Mouse (Mus musculus): Measurements from ENCODE around the gene Rabep1.
"Not testable (repeated sequence)": the region's sequence is repeated elsewhere in the genome, so short reads cannot be mapped to it uniquely, and the experiment has no call there.

Rabep1 gene

DNA sequence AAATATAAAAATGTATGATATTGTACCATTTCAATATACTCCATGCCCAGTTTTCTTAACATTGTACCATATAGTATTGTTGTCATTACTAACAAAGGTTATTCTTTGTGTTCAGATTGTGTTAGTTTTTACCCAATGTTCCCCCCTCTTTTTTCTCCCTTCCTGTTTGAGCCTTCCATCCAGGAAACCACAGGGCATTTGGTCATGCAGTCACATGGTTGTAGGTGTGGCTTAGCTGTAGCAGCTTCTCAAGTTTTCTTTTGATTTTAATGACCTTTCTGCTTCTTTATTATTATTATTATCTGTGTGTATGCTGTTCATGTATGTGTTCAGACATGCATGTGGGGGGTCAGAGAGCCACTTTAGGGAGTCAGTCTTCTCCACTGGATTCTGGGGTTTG is 47.0 kb downstream of the Rabep1 start:
- no peak for DNase-seq (ENCODE audit: low read depth, low spot score)

DNA sequence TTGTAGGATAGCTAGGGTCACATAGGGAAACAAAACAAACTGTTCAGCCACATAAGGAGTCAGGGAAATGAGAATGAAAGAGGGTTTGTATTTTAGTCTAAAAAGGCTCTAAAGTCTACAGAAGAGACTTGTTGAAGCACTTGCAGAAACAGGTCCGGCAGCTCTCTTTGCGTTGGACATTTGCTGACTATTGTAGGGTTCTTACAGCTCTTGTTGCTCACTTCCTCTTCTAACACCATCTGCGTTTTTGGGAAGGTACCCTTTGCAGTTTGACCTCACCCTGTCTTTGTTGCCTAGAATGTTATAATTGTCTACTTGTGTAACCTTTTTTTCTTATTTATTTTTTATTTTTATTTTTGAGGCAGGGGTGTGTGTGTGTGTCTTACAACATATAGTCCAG is 53.1 kb downstream of the Rabep1 start:
- DNase-seq (ENCODE audit: low read depth, low spot score) = no peak

DNA sequence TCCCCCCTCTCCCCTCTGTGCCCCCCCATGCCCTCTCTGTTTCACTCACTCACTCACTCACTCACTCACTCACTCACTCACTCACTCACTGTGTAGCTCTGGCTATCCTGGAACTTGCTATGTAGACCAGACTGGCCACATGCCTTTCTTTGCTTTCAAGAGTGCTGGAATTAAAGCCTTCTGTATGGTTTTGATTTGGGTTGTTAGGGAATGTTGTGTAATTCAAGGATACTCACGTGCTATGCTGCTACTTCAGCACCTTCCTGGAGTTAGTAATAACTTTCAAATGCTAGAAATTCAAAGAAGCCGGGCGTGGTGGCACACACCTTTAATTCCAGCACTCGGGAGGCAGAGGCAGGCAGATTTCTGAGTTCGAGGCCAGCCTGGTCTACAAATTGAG is 53.6 kb downstream of the Rabep1 start:
- DNase-seq (ENCODE audit: low read depth, low spot score) = not testable (repeated sequence)

DNA sequence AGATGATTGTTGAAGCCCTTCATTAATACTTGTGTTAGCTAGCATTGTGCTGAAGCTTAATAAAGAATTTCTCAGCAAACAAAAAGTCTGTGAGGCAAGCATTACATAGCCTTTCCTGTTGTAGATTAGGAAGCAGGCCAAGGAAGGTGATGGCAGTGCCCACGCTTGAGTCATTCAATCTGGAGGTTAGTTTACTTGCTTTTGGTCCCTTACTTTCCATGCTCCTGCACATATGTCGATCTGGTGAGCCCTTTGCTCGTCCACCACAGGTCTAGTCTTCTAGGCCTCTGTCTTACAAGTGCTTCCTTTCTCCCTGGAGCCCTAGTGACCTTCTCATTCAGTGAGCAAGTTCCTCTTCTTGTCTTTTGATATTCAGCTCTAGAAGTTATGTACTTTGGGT is 62.1 kb downstream of the Rabep1 start:
- no peak for DNase-seq (ENCODE audit: low read depth, low spot score)

DNA sequence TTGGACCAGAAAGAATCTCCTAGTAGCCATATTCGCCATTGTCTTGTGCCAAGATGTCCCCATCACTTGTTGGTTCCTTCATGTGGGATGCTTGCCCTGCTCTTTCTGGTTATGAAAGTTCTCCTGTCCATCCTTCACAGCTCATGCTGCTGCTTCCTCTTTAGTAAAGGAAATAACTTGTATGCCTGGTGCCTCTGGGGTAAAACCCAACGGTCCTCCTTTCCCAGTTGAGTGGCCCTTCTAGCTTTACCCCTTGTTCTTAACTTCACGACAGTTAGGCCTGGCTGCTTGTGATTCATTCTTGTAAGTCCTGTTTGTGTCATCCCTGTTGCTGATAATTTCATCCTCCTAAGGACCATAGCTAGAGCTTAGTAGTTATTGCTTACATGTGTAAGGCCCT is 66.7 kb downstream of the Rabep1 start:
- no peak for DNase-seq (ENCODE audit: low read depth, low spot score)

DNA sequence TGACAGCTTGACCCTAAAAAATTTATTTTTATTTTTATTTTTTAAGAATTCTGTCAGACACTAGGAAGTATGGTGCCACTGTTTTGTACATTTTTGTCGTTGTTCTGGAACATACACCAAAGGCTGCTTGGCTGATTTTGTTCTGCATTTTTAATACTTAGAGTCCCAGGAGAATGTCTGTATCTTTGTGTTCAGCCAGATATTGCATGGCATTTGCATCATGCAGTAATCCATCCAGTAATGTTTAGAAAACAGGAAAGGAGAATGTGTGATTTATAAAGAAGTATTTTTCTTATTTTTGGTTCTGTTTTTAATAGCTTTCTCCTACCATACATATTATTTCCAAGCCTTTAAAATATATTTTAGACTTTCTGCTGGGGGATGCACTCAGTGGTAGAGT is 67.3 kb downstream of the Rabep1 start:
- DNase-seq (ENCODE audit: low read depth, low spot score) = no peak

DNA sequence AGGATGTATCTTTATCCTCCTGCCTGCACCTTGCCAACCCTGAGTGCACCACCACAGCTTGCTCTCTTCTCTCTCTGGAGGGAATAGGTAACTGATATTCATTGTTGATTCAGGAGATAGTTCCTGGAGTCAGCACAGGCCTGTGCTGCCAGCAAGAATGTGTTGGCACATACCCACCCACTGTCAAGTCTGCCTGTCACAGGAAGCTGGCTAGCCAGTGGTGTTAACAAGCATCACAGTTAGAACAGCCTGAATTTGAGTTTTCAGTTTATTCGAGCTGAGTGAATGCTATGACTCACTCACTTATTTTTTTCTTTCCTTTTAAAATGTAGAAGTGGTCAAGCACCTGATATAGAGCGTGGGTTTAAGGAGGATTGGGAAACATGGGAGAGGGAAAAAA is 73.3 kb downstream of the Rabep1 start:
- no peak for DNase-seq (ENCODE audit: low read depth, low spot score)

DNA sequence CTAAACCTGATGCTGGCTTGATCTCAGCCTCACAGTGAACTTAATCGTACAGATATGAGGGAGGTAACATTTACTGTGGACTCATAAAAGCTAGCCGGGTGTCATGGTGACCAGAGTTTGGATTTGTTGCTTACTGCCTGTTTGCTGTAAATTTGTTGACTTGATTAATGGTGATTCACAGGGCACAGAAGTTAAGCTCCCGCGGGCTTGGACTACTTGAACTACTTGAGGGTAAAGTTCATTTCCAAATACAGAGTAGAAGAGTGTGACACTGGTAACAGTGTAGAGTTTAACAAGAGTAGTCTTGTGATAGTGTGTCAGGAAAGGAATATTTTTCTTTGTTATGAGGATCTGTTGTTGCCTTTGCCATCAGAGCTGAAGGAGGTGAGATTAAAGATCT is 74.9 kb downstream of the Rabep1 start:
- DNase-seq (ENCODE audit: low read depth, low spot score) = no peak

DNA sequence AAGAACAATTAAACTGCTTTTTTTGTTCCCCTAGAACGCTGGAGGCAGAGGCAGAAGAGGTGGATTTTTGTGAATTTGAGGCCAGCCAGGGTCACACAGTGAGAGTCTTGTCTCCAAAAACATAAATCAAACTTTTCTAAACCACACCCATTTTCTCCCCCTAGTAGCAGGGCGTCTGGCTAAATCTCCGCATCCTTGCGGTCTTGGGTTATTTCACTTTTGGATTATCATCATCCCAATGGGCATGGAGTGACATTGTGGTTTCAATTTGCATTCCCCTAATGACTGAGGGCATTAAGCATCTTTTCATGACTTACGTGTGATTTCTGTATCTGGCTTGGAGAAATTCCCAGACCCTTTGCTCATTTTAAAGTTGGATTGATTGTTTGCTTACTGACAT is 86.9 kb downstream of the Rabep1 start:
- no peak for DNase-seq (ENCODE audit: low read depth, low spot score)

DNA sequence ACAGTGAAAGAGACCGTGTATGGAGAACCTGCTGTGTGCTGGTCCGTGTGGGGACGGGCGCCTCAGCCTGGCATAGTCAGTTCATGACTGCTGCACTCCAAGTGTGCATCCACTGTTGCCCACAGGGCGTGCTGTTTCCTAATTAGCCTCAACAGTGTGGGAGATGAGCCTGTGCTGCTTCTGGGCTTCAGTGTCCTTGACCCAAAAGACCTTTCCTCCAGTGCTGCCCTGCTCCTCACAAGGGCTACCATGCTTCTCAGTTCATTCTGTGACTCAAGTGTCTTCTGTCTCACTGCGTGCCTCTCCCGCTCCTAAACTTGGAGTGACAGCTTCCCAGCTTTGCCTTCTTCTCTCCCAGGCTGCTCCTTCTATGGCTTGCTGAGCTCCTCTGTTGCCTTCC is 90.7 kb downstream of the Rabep1 start:
- DNase-seq (ENCODE audit: low read depth, low spot score) = no peak

DNA sequence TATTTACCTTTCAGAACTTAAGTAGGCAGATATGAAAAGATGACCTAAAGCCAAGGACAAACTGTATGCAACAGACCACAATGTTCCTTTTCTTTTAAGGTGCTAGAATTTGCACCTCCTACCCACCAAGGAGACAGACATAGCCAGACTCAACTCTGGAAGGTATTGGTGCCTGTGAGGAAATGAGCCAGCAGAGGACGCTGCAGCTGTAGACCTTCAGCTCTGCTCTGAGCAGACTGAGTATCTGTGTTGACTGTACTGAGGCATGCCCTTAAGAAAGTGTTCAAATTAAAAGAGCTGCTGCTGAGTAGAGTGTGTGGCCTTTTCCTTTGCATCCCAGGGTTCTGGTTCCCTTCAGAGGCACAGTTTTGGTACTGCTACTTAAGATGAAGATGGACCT is 98.0 kb downstream of the Rabep1 start:
- no peak for DNase-seq (ENCODE audit: low read depth, low spot score)

DNA sequence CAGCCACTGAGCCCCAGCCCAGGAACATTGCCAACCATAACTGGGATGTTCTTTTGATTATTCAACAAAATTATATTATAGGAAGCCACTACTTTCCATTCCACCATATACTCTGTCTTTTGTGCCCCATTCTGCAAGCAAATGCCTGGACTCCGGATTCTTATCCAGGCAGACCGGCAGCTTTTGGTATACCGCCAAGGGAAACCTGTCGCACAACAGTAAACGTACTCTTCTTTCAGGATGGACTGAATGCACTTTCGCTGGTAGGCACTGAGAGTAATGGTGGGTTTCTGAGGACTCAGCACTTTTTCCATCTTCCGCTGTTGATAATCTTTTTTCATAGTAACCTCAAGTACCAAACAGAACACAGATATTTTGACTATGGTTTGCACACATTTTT is 99.1 kb downstream of the Rabep1 start:
- no peak for DNase-seq (ENCODE audit: low read depth, low spot score)

DNA sequence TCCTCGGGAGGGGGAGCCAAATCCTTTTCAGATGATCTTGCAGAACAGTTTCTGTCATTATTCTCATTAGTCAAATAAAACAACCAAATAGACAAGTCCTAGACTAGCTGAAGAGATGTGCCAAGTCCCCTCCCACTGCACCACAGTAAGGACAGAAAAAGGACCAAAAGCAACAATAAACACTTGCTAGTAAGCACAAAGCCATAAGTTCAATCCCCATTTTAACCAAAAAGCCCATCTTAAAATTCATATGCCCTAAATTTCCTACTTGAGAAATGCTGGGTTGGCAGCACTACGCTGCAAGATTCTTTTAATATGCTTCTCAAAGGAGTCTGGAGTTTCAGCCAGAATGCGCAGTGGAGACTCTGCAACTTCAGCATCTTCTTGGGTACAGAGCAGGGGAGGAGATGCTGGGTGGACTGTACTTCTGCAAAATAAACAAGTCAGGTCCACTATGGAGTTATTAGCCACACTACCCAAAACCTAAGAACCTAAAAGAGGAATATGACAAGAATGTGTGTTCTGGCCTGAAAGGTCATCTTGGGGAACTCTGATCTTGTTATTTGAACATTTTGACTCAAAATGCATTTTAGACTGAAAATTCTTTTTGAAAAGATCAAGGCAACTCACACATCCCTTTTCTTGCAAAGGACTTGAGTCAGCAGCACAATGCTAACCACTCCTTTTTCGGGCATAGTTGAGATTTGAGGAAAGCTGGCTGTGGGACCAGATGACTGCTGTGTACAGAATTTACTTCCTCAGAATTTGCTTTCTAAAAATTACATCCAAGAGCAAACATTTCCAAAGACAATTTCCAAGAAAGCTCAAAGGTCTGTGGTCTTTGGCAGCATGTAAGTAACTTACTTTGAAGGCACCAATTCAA is 100.6 kb downstream of the Rabep1 start:
- no peak for DNase-seq (ENCODE audit: low read depth, low spot score)

DNA sequence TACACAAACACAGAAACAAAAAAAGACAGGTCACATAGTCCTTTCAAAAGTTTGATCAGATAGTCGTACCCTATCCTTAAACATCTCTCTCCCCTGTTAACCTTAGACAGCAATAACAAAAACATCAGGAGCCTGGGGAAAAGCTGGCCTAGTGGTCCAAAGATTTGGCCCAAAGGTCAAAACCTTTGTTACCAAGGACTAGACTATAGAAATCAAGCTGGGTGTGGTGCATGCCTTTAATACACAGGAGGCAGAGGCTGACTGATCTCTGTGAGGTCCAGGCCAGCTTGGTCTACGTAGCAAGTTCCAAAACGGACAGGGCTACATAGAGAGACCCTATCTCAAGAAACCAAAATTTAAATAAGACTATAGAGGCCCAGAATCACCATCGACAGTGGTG is 110.1 kb downstream of the Rabep1 start:
- DNase-seq (ENCODE audit: low read depth, low spot score) = no peak

DNA sequence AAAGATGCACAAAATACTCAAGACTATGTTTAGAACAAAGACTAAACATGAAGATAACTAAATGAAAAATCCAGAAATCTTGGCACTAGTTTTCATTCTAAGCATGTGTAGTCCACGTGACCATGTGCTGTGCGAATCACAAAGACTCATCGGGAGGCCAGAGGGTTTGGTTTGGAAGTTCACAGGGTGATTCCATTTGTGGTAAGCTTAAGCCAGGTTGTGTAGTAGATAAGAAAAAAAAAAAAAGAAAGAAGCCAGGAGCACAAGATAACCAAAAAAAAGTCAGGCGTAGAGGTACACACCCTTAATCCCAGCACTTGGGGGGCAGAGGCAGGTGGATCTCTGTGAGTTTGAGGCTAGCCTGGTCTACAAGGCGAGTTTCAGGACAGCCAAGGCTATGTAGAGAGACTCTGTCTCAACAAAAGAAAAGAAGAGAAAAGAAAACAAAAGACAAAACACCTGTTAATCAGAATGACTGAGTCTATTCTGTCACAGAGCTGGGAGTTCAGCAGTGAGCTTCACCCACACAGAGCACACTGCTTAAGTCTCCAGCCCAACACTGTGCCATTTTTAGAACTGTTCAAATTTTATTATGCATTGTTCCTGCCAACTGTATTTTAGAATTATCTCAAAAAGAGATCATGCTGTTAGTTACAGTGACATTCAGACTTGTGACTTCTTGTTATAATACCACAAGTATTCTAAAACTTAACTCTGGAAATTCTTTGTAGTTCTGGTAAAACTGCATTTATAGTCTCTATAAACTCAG is 116.4 kb downstream of the Rabep1 start:
- no peak for DNase-seq (ENCODE audit: low read depth, low spot score)

DNA sequence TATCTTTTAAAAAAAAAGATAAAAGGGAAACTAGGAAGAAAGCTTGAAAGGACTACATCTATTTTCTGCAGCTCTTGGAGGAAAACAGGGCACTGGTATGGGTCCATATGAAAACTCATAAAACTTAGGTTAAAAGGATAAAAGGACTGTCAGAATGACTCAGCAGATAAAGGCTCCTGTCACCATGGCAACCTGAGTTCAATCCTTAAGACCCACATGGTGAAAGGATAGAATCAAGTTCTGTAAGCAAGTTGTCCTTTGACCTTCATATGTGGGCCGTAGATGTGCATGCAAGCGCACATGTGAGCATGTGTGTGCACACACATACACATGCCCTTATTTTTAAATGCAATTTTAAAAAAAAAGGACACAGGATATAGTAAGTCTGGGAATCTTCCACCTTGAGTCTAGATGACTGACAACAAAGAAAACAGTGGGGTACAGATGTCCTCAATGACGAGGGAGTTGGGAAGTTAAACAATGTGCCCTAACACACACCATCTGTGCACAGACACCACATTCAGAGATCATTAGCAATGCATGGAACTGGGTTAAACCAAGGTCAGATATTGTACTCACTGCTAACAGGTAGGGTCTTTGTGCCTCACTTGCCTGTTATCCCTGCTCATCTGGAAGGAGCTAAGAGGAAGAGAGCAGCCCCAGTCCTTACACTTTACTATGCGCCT is 119.8 kb downstream of the Rabep1 start:
- no peak for DNase-seq (ENCODE audit: low read depth, low spot score)

DNA sequence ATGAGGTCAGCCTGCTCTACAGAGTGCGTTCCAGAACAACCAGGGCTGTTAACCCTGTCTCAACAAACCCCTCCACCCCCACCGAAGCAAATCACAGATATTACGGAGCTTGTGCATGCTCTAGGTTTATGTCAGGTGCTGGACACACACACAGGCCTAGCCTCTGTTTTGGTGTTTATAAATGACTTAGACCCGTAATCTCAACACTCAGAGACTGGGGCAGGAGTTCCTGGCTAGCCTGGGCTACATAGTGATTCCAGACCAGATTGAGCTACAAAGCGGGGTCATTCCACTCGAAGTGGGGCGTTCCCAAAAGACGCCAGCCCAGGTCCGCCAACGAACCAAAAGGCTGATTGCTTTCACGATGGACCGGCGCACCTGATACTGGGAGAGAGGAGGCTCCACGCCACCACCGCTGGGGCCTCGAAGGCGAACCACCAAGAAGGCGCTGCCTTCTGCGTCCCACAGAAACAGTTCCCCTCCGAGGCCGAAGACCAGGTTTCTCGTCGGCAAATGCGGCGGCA is 124.8 kb downstream of the Rabep1 start:
- no peak for DNase-seq (ENCODE audit: low read depth, low spot score)

DNA sequence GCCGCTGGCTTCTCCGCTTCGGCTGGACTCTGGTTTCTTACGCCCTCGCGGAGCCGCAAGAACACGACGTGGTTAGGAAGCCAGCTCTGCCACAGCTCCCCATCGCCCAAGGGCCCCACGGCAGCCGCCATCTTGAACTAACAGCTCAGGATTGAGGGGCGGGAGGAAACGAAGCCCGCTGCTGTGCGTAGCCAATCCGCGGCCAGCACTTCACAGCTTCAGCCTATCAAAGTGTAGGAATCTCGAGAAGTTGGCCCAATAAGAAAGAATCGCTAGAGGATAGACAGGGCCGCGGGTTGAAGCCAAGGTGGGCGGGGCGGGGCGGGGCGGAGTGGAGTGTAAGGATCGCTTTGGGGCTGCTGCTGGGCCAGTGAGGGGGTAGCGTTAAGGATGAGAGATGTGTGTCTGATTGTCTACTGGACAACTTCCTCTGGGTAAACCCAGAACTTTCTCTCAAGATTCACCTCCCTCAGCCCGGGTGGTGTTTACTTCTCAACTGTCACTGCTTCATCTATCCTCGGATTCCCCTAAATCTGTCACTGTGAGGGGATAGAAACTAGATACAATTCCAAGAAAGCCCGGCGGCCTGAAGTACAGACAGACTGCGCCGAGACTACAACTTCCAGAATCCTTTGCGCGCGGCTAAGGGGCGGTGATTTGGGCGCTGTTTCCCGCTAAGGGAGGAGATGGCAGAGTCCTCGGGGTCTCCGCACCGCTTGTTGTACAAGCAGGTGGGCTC is 125.4 kb downstream of the Rabep1 start, which contains the start of the genes Nup88 and Rpain:
TSS of gene Nup88 (minus strand) at position 153 of the 739 bp plus-strand sequence.
TSS of gene Rpain (plus strand) at position 393 of the 739 bp plus-strand sequence.
- peak; percentile 93 for DNase-seq (ENCODE audit: low read depth, low spot score)

DNA sequence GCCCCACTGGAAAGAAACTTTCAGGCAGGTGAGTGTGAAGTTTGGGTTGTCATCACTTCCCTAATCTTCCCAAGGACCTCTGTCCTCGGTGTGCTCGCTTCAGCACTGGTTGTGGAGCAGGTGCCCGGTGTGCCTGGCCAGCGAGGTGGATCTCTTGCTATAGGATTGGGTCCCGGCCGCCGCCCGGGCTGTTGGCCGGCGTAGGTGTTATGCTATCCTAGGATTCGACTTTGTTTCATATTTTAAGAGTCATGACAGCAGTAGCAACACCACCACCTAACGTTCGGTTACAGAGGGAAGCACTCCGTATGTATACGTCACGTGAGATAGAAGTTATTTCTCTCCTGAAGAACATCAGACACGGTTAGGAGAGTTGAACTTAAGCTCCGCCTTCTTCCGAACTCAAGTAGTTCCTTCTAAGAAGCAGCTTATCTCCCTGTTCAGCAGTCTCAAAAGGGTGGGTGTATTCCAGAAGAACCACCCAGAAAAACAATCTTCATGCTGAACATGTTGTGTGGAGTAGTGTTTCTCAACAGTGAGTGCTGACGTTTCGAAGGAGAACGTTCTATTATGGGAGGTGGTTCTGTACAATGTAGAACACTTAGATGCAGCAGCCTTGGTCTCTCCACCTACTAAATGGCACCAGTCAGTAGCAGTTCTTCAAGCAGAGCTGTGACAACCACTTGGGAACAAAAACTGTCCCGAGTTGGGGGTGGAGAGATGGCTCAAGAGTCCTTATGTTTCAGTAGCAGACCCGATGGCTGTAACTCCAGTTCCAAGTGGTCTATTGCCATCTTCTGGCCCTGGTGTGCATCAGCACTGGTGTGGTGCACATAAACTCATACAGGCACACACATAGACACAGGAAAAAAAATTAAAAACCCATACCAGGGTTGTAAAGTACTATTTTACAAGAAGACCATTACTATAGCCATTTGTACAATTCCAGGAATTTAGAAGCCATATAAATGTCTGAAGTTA is 126.3 kb downstream of the Rabep1 start:
- DNase-seq (ENCODE audit: low read depth, low spot score) = no peak

DNA sequence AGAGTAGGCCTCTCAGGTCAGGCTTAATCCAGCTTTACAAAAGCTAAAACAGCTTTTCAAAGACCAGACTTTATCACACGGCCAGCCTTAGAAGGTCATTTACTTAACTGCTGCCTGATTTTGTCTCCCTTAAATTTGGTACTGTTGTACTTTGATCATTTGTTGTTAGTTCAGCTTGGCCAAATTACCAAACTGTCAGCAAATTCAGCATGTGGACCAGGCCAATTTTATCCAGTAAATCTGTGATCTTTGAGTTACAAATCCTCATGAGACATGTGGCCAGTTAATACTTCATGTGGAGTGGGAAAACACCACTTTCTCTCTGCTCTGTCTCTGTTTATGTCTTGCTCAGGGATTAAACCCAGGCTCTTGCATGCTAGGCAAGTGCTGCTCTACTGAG is 128.0 kb downstream of the Rabep1 start:
- no peak for DNase-seq (ENCODE audit: low read depth, low spot score)
